Comparison of ENCODE assay signal across 9 mouse cellular contexts in genomic region chr13:98534190-98534912, GRCm38 (mm10). TPM values are rescaled to one million over a fixed set of nuclear protein-coding genes. Genes with fewer than 3 reads are reported as not detected.
DNase-seq lines count a peak whose midpoint lies in the region; ATAC-seq and TF ChIP-seq lines count a peak whose summit lies in the region.
"Had no signal": no experiment of that assay in that cellular context is flagged by ENCODE, and none has a peak within 500 bp of the region (broad histone marks: within the 10 kb centered on the region; RNA-seq: fewer than 3 reads in every experiment).

No protein-coding gene starts in this region.

- DNase-seq in cerebellum, adult 11 months, result peak; percentile 3
- no peak for DNase-seq in cerebellum, adult 9-11 months
- peak; percentile 84 for DNase-seq in adrenal gland, postnatal 14 days
- peak; percentile 34 for DNase-seq in forebrain, postnatal 0 days
- DNase-seq in intestine, embryonic 14.5 days (ENCODE audit: low spot score), result peak; percentile 77
- DNase-seq in retina, postnatal 1 day, result peak; percentile 85
- DNase-seq in spleen, adult 12 weeks (ENCODE audit: low spot score), result no peak

- TF ChIP-seq CTCF in forebrain, postnatal 0 days (IDR thresholded peaks at IDR 0.05; ENCODE audit: low read depth), result no peak

- peaks cover 43% of the 10 kb centered on the region for H3K27me3 ChIP-seq in forebrain, postnatal 0 days (ENCODE audit: insufficient read depth, low read length)
- H3K27me3 ChIP-seq in intestine, embryonic 14.5 days (replicated peaks; ENCODE audit: control insufficient read depth, insufficient read depth, low read length), result no peaks in the 10 kb centered on the region
- H3K27me3 ChIP-seq in lung, embryonic 15.5 days, result peaks cover 16% of the 10 kb centered on the region; the same call in 1 of the 2 replicates

- peak; percentile 54; the same call in 1 of the 2 replicates for ATAC-seq in forebrain, postnatal 0 days
- peak; percentile 51 for ATAC-seq in intestine, embryonic 14.5 days (replicated peaks; ENCODE audit: low FRiP score, low TSS enrichment, low read depth)
- ATAC-seq in lung, embryonic 15.5 days (ENCODE audit: borderline replicate concordance, extremely low read depth, low FRiP score, low TSS enrichment), result peak; percentile 65; the same call in 1 of the 2 replicates

- 10% methylated on average over 18 of the region's 18 CpGs for WGBS in forebrain, postnatal 0 days
- 12% methylated on average over 18 of the region's 18 CpGs for WGBS in intestine, embryonic 14.5 days
- WGBS in lung, embryonic 15.5 days, result 14% methylated on average over 18 of the region's 18 CpGs

- peak overlapping the region; percentile 37 for H3K4me2 ChIP-seq in forebrain, postnatal 0 days (ENCODE audit: low read depth)
- H3K4me2 ChIP-seq in intestine, embryonic 14.5 days (ENCODE audit: low read length), result peak overlapping the region; percentile 41
- peak overlapping the region; percentile 45 for H3K4me2 ChIP-seq in lung, embryonic 15.5 days
- H3K4me2 ChIP-seq: liver, embryonic 15.5 days had no signal

- H3K27ac ChIP-seq in forebrain, postnatal 0 days (ENCODE audit: low read depth, low read length), result no peak overlapping the region
- no peak overlapping the region for H3K27ac ChIP-seq in intestine, embryonic 14.5 days (ENCODE audit: low read depth)
- H3K27ac ChIP-seq in lung, embryonic 15.5 days, result no peak overlapping the region; the same call in 1 of the 2 replicates
- H3K27ac ChIP-seq: liver, embryonic 15.5 days had no signal

- 0 out of 2 replicates have a peak overlapping the region, but pooled peaks have one; percentile 14 for H3K9ac ChIP-seq in forebrain, postnatal 0 days
- no peak overlapping the region for H3K9ac ChIP-seq in intestine, embryonic 14.5 days (ENCODE audit: low read length)
- H3K9ac ChIP-seq in lung, embryonic 15.5 days, result no peak overlapping the region
- H3K9ac ChIP-seq: liver, embryonic 15.5 days had no signal

- no peaks in the 10 kb centered on the region for H3K36me3 ChIP-seq in forebrain, postnatal 0 days (ENCODE audit: insufficient read depth)
- no peaks in the 10 kb centered on the region for H3K36me3 ChIP-seq in intestine, embryonic 14.5 days (ENCODE audit: control insufficient read depth, insufficient read depth, low read length)
- H3K36me3 ChIP-seq in lung, embryonic 15.5 days, result no peaks in the 10 kb centered on the region
- H3K36me3 ChIP-seq: liver, embryonic 15.5 days had no signal

- 0 out of 2 replicates have a peak, but pooled peaks cover 6% of the 10 kb centered on the region for H3K9me3 ChIP-seq in forebrain, postnatal 0 days (ENCODE audit: low read length)
- no peaks in the 10 kb centered on the region; the same call in 1 of the 2 replicates for H3K9me3 ChIP-seq in intestine, embryonic 14.5 days (ENCODE audit: control insufficient read depth, low read length)
- H3K9me3 ChIP-seq in lung, embryonic 15.5 days, result no peaks in the 10 kb centered on the region
- H3K9me3 ChIP-seq: liver, embryonic 15.5 days had no signal

- peak overlapping the region; percentile 14 for H3K4me3 ChIP-seq in forebrain, postnatal 0 days (ENCODE audit: low read depth, low read length)
- peak overlapping the region; percentile 4; the same call in 1 of the 2 replicates for H3K4me3 ChIP-seq in intestine, embryonic 14.5 days (ENCODE audit: low read depth, low read length)
- no peak overlapping the region for H3K4me3 ChIP-seq in lung, embryonic 15.5 days
- H3K4me3 ChIP-seq: liver, embryonic 15.5 days had no signal

- 0 out of 2 replicates have a peak, but pooled peaks cover 8% of the 10 kb centered on the region for H3K4me1 ChIP-seq in forebrain, postnatal 0 days (ENCODE audit: insufficient read depth)
- H3K4me1 ChIP-seq in intestine, embryonic 14.5 days (replicated peaks; ENCODE audit: control insufficient read depth, insufficient read depth, low read length), result peaks cover 33% of the 10 kb centered on the region
- peaks cover 24% of the 10 kb centered on the region for H3K4me1 ChIP-seq in lung, embryonic 15.5 days
- H3K4me1 ChIP-seq: liver, embryonic 15.5 days had no signal

RNA-seq across cellular contexts. Expression of gene Gm10320, which starts 42.5 kb away (rescaled TPM):
- not detected in 2 replicates for total RNA-seq in adrenal gland, postnatal 14 days (2021)
- total RNA-seq in forebrain, postnatal 0 days (2014; rRNA removed), result 0.69 TPM in 1 of 2 replicates, not detected in the other
- 0.74 and 1.6 TPM in 2 replicates for polyA plus RNA-seq in forebrain, postnatal 0 days (2015; fragmentation: Nextera tagmentation; extraction: Ambion mirVana)
- polyA plus RNA-seq in intestine, embryonic 14.5 days (2014; fragmentation: Nextera tagmentation; extraction: Ambion mirVana), result 1.3 and 1.4 TPM in 2 replicates
- polyA plus RNA-seq in lung, embryonic 15.5 days (2015; fragmentation: Nextera tagmentation; extraction: Ambion mirVana), result 1.3 and 1.6 TPM in 2 replicates

Comparison
In these comparisons a context has a peak if more than half of its experiments do, and no peak if none do; other contexts are left out.
1. DNase-seq: peak in cerebellum, adult 11 months (single experiment), adrenal gland, postnatal 14 days (single experiment), forebrain, postnatal 0 days (single experiment), intestine, embryonic 14.5 days (single experiment) and retina, postnatal 1 day (single experiment); none in cerebellum, adult 9-11 months (single experiment) and spleen, adult 12 weeks (single experiment).
2. Peak in every context shown above with its lines, with median percentiles within 50 percentile points of each other: ATAC-seq and H3K4me2 ChIP-seq.